Mouse (Mus musculus): Measurements from ENCODE around the gene Ttll7. TPM values are rescaled to one million over a fixed set of nuclear protein-coding genes. Genes with fewer than 3 reads are reported as not detected.
A peak's percentile ranks its signal among the peaks of the same experiment; 100 is the strongest.

The Ttll7 gene
- polyA plus RNA-seq, 1 experiment: 1.2 TPM

DNA sequence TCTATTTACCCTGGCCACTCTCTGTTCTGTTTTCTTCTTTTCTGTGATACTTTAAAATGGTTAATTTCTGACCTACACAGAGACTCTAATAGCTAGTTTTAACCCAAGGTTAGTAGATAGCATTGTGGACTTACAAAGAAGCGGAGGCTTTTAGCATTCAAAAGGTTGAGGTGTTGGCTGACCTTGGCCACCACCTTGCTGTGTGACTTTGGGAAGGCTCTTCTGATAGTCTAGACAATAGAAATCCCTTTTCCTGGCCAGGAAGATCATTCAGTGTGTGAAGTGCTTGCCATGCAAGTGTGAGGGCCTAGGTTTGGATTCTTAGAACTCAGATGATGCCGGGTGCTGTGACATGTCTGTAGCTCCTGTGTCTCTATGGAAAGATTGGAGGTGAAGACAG, 90.9 kb downstream of the Ttll7 start:
- H3K27ac ChIP-seq (ENCODE audit: control insufficient read depth, insufficient read depth, low read depth, low read length, poor library complexity): no peak overlapping the region
- 69% methylated on average over 2 of the region's 2 CpGs for WGBS
- TF ChIP-seq CTCF (IDR thresholded peaks at IDR 0.05; ENCODE audit: control insufficient read depth, insufficient read depth, low read length): no peak
- TF ChIP-seq POLR2A (IDR thresholded peaks at IDR 0.05; ENCODE audit: borderline replicate concordance, control insufficient read depth, low read depth, low read length): no peak
- no peaks in the 10 kb centered on the region for H3K4me1 ChIP-seq (ENCODE audit: control insufficient read depth, insufficient read depth, low read length)
- no peak overlapping the region for H3K4me3 ChIP-seq (replicated peaks; ENCODE audit: control insufficient read depth, low read depth, low read length)

DNA sequence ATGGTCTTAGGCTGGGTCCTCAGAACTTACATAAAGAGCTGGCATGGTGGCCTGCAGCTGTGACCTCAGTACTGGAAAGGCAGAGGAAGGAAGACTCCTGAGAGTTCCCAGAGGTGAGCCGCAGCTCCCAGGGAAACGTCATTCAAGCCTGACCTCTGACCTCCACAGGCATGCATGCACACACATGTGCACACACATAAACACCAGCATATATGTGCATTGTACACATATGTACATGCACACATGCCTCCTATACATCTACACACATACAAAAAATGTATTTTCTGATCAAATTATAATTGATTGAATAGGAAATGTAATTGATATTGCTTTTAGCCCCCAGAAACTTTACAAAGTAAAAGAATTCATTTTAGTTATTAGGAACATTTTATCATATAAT, 93.2 kb downstream of the Ttll7 start:
- no peak for TF ChIP-seq CTCF (IDR thresholded peaks at IDR 0.05; ENCODE audit: control insufficient read depth, insufficient read depth, low read length)
- no peak for TF ChIP-seq POLR2A (IDR thresholded peaks at IDR 0.05; ENCODE audit: borderline replicate concordance, control insufficient read depth, low read depth, low read length)
- WGBS: 52% methylated on average over 2 of the region's 2 CpGs
- Histone ChIP-seq H3K27ac (ENCODE audit: control insufficient read depth, insufficient read depth, low read depth, low read length, poor library complexity) (no peak overlapping the region), H3K4me1 (ENCODE audit: control insufficient read depth, insufficient read depth, low read length) (no peaks in the 10 kb centered on the region), H3K4me3 (replicated peaks; ENCODE audit: control insufficient read depth, low read depth, low read length) (no peak overlapping the region)

GRCm38 (mm10) chr3:146945887-146946286, 93.7 kb downstream of the Ttll7 start:
- H3K4me1 ChIP-seq (ENCODE audit: control insufficient read depth, insufficient read depth, low read length): no peaks in the 10 kb centered on the region
- H3K4me3 ChIP-seq (replicated peaks; ENCODE audit: control insufficient read depth, low read depth, low read length): no peak overlapping the region
- WGBS: under 1% methylated on average over 13 of the region's 13 CpGs

DNA sequence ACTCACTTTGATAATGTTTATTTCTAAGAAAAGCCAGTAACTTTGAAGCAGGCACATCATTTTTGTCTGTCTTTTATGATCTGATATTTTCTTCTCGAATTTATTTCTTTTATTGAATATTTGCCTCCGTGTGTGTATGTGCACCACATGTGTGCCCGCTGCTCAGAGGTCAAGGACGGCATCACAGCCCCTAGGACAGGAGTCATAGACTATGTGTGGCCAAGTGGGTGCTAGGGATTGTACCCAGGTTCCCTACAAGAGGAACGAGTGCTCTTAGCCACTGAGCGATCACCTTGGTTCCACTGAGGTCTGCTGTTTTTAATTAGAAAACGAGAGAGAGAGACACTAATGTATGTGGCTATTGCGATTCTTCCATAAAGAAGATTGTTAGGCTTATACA, 94.5 kb downstream of the Ttll7 start:
- H3K27ac ChIP-seq (ENCODE audit: control insufficient read depth, insufficient read depth, low read depth, low read length, poor library complexity): no peak overlapping the region
- TF ChIP-seq CTCF (IDR thresholded peaks at IDR 0.05; ENCODE audit: control insufficient read depth, insufficient read depth, low read length): no peak
- TF ChIP-seq POLR2A (IDR thresholded peaks at IDR 0.05; ENCODE audit: borderline replicate concordance, control insufficient read depth, low read depth, low read length): no peak
- no peak overlapping the region for H3K4me3 ChIP-seq (replicated peaks; ENCODE audit: control insufficient read depth, low read depth, low read length)
- WGBS: 76% methylated on average over 8 of the region's 8 CpGs
- no peaks in the 10 kb centered on the region for H3K4me1 ChIP-seq (ENCODE audit: control insufficient read depth, insufficient read depth, low read length)

More at GRCm38 (mm10) chr3:146945887-146946286, 93.7 kb downstream of the Ttll7 start:
- no peak overlapping the region for H3K27ac ChIP-seq (ENCODE audit: control insufficient read depth, insufficient read depth, low read depth, low read length, poor library complexity)
- TF ChIP-seq CTCF (IDR thresholded peaks at IDR 0.05; ENCODE audit: control insufficient read depth, insufficient read depth, low read length) (peak; percentile 39; the same call in 1 of the 2 replicates), POLR2A (IDR thresholded peaks at IDR 0.05; ENCODE audit: borderline replicate concordance, control insufficient read depth, low read depth, low read length) (no peak)

DNA sequence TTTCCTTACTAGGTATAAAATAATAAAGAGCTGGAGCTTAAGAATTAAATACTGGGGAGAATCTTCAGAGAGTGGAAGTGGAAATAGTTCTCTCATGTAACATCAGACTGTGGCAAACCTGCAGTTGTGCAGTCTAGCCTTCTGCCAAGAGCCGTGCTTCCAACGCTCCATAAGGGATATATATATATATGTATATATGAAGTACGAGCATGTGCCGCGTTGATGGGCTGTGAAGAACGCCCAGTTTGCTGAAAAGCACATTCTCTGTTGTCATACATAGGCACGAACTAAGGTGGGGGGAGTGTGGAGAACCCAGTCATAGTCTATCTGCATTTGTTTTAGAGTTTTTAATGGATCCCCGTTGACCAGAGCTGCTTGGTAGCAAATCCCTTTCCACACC, 104.6 kb downstream of the Ttll7 start:
- no peak overlapping the region for H3K27ac ChIP-seq (ENCODE audit: control insufficient read depth, insufficient read depth, low read depth, low read length, poor library complexity)
- 88% methylated on average over 8 of the region's 8 CpGs for WGBS
- H3K4me1 ChIP-seq (ENCODE audit: control insufficient read depth, insufficient read depth, low read length): no peaks in the 10 kb centered on the region
- TF ChIP-seq POLR2A (IDR thresholded peaks at IDR 0.05; ENCODE audit: borderline replicate concordance, control insufficient read depth, low read depth, low read length): no peak
- TF ChIP-seq CTCF (IDR thresholded peaks at IDR 0.05; ENCODE audit: control insufficient read depth, insufficient read depth, low read length): no peak
- no peak overlapping the region for H3K4me3 ChIP-seq (replicated peaks; ENCODE audit: control insufficient read depth, low read depth, low read length)

GRCm38 (mm10) chr3:146962838-146963237, 110.7 kb downstream of the Ttll7 start:
- TF ChIP-seq CTCF (IDR thresholded peaks at IDR 0.05; ENCODE audit: control insufficient read depth, insufficient read depth, low read length) (no peak), POLR2A (IDR thresholded peaks at IDR 0.05; ENCODE audit: borderline replicate concordance, control insufficient read depth, low read depth, low read length) (no peak)
- Histone ChIP-seq H3K27ac (ENCODE audit: control insufficient read depth, insufficient read depth, low read depth, low read length, poor library complexity) (no peak overlapping the region), H3K4me1 (ENCODE audit: control insufficient read depth, insufficient read depth, low read length) (no peaks in the 10 kb centered on the region), H3K4me3 (replicated peaks; ENCODE audit: control insufficient read depth, low read depth, low read length) (no peak overlapping the region)

DNA sequence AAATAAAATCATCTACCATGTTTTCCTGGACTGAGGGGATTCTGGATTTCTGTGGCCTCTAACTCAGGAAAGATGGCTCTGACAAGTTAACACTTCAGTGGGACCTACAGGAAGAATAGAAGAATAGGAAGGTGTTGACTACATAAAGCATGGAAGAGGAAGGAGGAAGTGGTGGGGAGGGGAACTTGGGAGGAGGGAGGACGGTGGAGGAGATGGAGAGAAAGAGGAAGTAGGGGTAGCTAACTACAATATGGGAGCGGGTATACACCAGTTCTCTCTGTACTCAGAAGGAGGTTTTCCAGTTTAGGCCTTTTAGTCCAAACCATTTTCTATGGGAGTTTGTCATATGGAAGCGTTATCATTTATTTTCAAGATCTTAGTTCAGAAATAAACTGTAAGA, 112.2 kb downstream of the Ttll7 start:
- H3K27ac ChIP-seq (ENCODE audit: control insufficient read depth, insufficient read depth, low read depth, low read length, poor library complexity): no peak overlapping the region
- whole genome bisulfite sequencing: 36% methylated on average over 3 of the region's 3 CpGs
- H3K4me3 ChIP-seq (replicated peaks; ENCODE audit: control insufficient read depth, low read depth, low read length): no peak overlapping the region
- no peaks in the 10 kb centered on the region for H3K4me1 ChIP-seq (ENCODE audit: control insufficient read depth, insufficient read depth, low read length)
- TF ChIP-seq POLR2A (IDR thresholded peaks at IDR 0.05; ENCODE audit: borderline replicate concordance, control insufficient read depth, low read depth, low read length) (no peak), CTCF (IDR thresholded peaks at IDR 0.05; ENCODE audit: control insufficient read depth, insufficient read depth, low read length) (no peak)

DNA sequence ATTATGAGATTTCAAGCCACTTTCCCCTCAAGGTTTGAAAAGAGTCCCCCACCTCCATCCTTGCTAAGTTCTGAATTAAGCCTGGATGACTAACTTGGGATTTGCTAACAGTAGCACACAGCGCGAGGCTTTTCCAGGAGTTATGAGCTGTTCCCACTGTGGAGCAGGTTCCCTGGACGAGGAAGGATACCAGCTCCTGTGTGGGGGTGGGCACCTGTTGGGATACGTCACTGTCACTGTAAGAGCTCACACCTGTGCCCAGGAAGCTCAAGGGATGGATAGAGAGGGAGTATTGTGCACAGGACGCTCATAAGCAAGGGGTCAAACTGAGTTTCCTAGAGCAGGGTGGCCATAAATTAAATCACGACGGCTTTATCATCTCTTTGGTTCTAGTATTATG, 115.1 kb downstream of the Ttll7 start:
- Histone ChIP-seq H3K4me1 (ENCODE audit: control insufficient read depth, insufficient read depth, low read length) (no peaks in the 10 kb centered on the region), H3K27ac (ENCODE audit: control insufficient read depth, insufficient read depth, low read depth, low read length, poor library complexity) (no peak overlapping the region), H3K4me3 (replicated peaks; ENCODE audit: control insufficient read depth, low read depth, low read length) (no peak overlapping the region)
- WGBS: 83% methylated on average over 7 of the region's 7 CpGs
- TF ChIP-seq POLR2A (IDR thresholded peaks at IDR 0.05; ENCODE audit: borderline replicate concordance, control insufficient read depth, low read depth, low read length) (no peak), CTCF (IDR thresholded peaks at IDR 0.05; ENCODE audit: control insufficient read depth, insufficient read depth, low read length) (no peak)

GRCm38 (mm10) chr3:146967834-146968233, 115.7 kb downstream of the Ttll7 start:
- 82% methylated on average over 4 of the region's 4 CpGs for WGBS

More at GRCm38 (mm10) chr3:146967834-146968233, 115.7 kb downstream of the Ttll7 start:
- TF ChIP-seq POLR2A (IDR thresholded peaks at IDR 0.05; ENCODE audit: borderline replicate concordance, control insufficient read depth, low read depth, low read length) (no peak), CTCF (IDR thresholded peaks at IDR 0.05; ENCODE audit: control insufficient read depth, insufficient read depth, low read length) (no peak)
- Histone ChIP-seq H3K4me1 (ENCODE audit: control insufficient read depth, insufficient read depth, low read length) (no peaks in the 10 kb centered on the region), H3K27ac (ENCODE audit: control insufficient read depth, insufficient read depth, low read depth, low read length, poor library complexity) (no peak overlapping the region), H3K4me3 (replicated peaks; ENCODE audit: control insufficient read depth, low read depth, low read length) (no peak overlapping the region)

Data from bone marrow, adult 2 months (tissue).